17 mouse cellular contexts compared by ENCODE assay signal in the genomic region with DNA sequence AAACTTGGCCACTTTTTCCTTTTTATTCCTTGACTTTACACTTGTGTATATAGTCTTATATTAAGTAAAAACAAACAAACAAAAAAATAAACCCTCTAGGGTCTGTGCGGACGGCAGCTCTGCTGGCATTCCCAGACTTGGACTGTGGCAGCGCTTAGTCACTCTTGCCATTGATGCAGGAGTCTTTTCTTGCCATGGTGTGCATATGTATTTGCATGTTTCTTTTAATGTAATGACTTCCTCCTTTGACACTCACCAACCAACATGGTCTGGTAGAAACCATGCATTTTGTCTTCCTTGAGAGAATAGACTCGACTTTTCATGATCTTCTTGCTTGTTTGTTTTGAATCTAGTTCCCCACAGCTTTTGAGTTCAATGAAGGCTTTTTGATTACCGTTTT.
"Had no signal": no experiment of that assay in that cellular context is flagged by ENCODE, and none has a peak within 500 bp of the region (broad histone marks: within the 10 kb centered on the region; RNA-seq: fewer than 3 reads in every experiment).

No protein-coding gene starts in this region.

- H3K36me3 ChIP-seq: neural tube, embryonic 12.5 days; neural tube, embryonic 13.5 days; neural tube, embryonic 15.5 days; stomach, embryonic 15.5 days had no signal

- H3K4me3 ChIP-seq: neural tube, embryonic 12.5 days; neural tube, embryonic 13.5 days; neural tube, embryonic 15.5 days; stomach, embryonic 15.5 days had no signal

- H3K27me3 ChIP-seq: neural tube, embryonic 12.5 days; neural tube, embryonic 13.5 days; neural tube, embryonic 15.5 days; stomach, embryonic 15.5 days had no signal

- H3K4me1 ChIP-seq: neural tube, embryonic 12.5 days; neural tube, embryonic 13.5 days; neural tube, embryonic 15.5 days; stomach, embryonic 15.5 days had no signal

- H3K9ac ChIP-seq: neural tube, embryonic 12.5 days; neural tube, embryonic 13.5 days; neural tube, embryonic 15.5 days; stomach, embryonic 15.5 days had no signal

- DNase-seq: retina, postnatal 1 day; right cerebral cortex, adult 18-20 months; right cerebral cortex, postnatal 14 days; right cerebral cortex, postnatal 25 days; right cerebral cortex, postnatal 4 days; spleen, adult 18-20 months; thymus, adult 18-20 months; thymus, adult 2 months; thymus, postnatal 14 days; thymus, postnatal 25 days; thymus, postnatal 36 days; thymus, postnatal 4 days had no signal

- H3K27ac ChIP-seq: neural tube, embryonic 12.5 days; neural tube, embryonic 13.5 days; neural tube, embryonic 15.5 days; stomach, embryonic 15.5 days; stomach, postnatal 0 days had no signal

- H3K4me2 ChIP-seq: neural tube, embryonic 12.5 days; neural tube, embryonic 13.5 days; neural tube, embryonic 15.5 days; stomach, embryonic 15.5 days had no signal

- H3K9me3 ChIP-seq: neural tube, embryonic 12.5 days; neural tube, embryonic 13.5 days; neural tube, embryonic 15.5 days; stomach, embryonic 15.5 days had no signal
